Mouse (Mus musculus) limb, embryonic 12.5 days (tissue): Measurements from ENCODE around the gene Csnk1g1. TPM values are rescaled to one million over a fixed set of nuclear protein-coding genes. Genes with fewer than 3 reads are reported as not detected.

Experiments
- ATAC-seq: fragments of 200-750 bp; cut with Nextera tagmentation; 2 replicates; pipeline ENCODE4 v1.8.0; 2017; ENCODE audit warnings: low read depth, moderate TSS enrichment; ENCODE audit not compliant: insufficient number of reproducible peaks, insufficient read depth, low FRiP score, low TSS enrichment
- H3K27ac ChIP-seq: fragments of 300-500 bp; sonication (generic); 2 replicates; pipeline ENCODE4 v1.5.1; 2016; ENCODE audit warnings: mild to moderate bottlenecking, moderate library complexity
- H3K27me3 ChIP-seq: fragments of 300-500 bp; sonication (generic); 2 replicates; pipeline ENCODE4 v1.6.1; 2016; ENCODE audit warnings: mild to moderate bottlenecking, moderate library complexity
- H3K36me3 ChIP-seq: fragments of 300-500 bp; sonication (generic); 2 replicates; pipeline ENCODE4 v1.6.1; 2016; ENCODE audit warnings: mild to moderate bottlenecking, moderate library complexity
- H3K4me1 ChIP-seq: fragments of 300-500 bp; sonication (generic); replicated peaks from 2 replicates; pipeline ENCODE4 v1.6.1; 2016
- H3K4me2 ChIP-seq: fragments of 300-500 bp; sonication (generic); 2 replicates; pipeline ENCODE4 v1.6.1; 2016; ENCODE audit warnings: mild to moderate bottlenecking, moderate library complexity
- H3K4me3 ChIP-seq: fragments of 300-500 bp; sonication (generic); replicated peaks from 2 replicates; pipeline ENCODE4 v1.5.1; 2016; ENCODE audit warnings: mild to moderate bottlenecking
- H3K9ac ChIP-seq: fragments of 300-500 bp; sonication (generic); replicated peaks from 2 replicates; pipeline ENCODE4 v1.6.1; 2016; ENCODE audit warnings: mild to moderate bottlenecking, moderate library complexity
- H3K9me3 ChIP-seq: fragments of 300-500 bp; sonication (generic); 2 replicates; pipeline ENCODE4 v1.6.1; 2016; ENCODE audit warnings: mild to moderate bottlenecking, moderate library complexity
- WGBS: fragments of 180-500 bp; shearing (Covaris S2); methylation state at CpG from one replicate; pipeline ENCODE4 v1.1.7; 2016; 5-methylcytosine and 5-hydroxymethylcytosine counted together
- polyA plus RNA-seq: library from polyadenylated mRNA; unstranded; fragments of >200 nt; fragmentation: Nextera tagmentation; extraction: Ambion mirVana; gene quantifications from 2 replicates; pipeline ENCODE4 v1.2.1, GENCODE M21; 2016

The Csnk1g1 gene
- polyA plus RNA-seq, 1 experiment from 2014 or later, result 18.1 TPM

DNA sequence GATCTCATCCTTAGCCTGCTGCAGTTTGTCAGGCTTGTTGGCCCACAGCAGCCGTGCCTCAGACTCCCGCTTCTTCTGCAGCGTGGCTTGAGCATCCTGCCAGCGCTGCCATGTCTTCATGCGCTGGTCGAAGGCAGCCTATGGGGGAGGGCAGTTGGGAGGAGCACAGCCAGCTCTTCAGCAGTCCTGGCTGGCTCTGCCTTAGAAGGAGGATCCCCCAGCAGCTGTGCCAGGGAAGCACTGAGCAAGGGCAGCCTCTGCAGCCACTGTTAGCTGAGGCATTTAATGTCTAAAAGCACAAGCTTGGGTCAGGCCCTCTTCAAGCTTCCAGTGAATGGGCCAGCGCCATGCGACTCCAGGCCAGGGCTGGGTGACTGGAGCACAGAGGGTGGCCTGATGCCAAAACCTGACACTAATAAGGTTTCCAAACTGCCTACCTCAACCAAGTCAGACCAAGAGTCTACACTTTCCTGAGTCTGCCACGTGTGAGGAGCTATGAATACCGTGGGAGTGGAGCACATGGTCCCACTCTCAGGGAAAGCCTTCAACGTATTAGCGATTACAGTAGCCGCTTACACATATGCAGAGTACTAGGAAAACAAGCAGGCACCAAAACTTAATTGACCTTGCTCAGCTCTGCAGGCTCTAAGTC is 182.0 kb downstream of the Csnk1g1 start:
- Histone ChIP-seq H3K9me3 (no peaks in the 10 kb centered on the region), H3K4me3 (no peak overlapping the region), H3K9ac (no peak overlapping the region), H3K27me3 (no peaks in the 10 kb centered on the region), H3K4me1 (peaks cover 20% of the 10 kb centered on the region), H3K36me3 (peaks cover 96% of the 10 kb centered on the region), H3K27ac (peak overlapping the region; percentile 71), H3K4me2 (no peak overlapping the region)
- 87% methylated on average over 13 of the region's 13 CpGs for WGBS
- ATAC-seq, result no peak

DNA sequence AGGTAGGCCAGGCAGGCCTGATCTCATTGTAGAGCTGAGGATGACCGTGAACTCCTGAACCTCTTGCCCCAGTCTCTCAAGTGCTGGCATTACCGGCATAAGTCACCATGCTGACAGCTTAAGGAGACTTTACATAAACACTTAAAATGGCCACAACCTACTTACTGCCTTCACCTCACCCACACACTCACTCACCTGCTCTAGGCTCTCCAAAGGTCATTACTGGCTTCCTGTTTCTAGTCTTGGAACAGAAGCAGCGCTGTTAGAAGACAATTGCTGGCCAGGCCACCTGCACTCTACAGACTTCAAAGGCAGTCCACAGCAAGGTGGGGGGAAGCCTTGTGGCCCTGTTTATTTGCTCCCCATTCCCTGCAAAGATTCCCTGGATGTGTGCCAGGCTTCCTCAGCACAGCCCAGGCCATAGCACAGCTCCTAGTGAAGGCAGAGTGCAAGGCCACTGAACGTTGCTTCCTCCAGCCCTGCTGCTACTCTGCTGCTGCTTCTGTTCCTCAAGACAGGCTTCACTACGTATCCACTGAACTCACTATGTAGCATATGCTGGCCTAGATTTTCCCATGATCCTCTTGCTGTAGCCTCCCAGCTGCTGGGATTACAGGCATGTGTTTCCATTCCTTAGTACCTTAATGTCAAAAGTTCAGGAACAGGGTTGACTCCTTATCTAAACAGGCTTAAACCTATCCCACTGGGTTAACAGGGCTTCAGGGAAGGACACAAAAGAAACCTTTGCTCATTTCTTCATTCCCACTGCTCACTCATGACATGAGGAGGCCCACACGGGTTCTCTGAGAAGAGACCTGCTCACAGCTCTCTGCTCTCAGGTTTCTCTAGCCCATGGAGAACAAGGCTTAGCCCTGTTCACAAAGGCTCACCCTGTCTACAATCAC is 182.9 kb downstream of the Csnk1g1 start:
- Histone ChIP-seq H3K4me2 (no peak overlapping the region), H3K36me3 (peaks cover 97% of the 10 kb centered on the region), H3K4me1 (peaks cover 20% of the 10 kb centered on the region), H3K9me3 (no peaks in the 10 kb centered on the region), H3K4me3 (no peak overlapping the region), H3K27me3 (no peaks in the 10 kb centered on the region), H3K9ac (0 out of 2 replicates have a peak overlapping the region, but pooled peaks have one; percentile 18), H3K27ac (peak overlapping the region; percentile 71)
- WGBS, result 56% methylated on average over 6 of the region's 6 CpGs
- 0 out of 2 replicates have a peak, but pooled peaks have one; percentile 45 for ATAC-seq

DNA sequence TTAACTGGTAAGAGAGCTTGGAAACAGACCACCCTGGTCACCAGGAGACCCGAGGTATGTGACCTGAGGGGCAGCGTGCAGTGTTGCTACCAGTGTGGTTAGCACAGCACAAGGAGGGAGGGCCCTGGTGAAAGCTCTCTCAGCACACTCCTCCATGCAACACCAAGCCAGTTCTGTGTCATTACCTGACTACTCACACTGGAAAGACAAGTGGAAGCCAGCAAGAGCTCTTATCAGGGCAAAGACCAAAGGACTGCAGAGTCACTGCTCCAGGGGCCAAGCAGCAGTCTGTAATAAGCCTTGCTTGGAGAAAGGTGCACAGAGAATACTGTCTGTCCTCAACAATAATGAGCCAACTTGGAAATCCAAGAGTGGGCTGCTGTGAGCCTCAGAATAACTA is 183.9 kb downstream of the Csnk1g1 start:
- H3K9ac ChIP-seq, result no peak overlapping the region
- peaks cover 20% of the 10 kb centered on the region for H3K4me1 ChIP-seq
- H3K27ac ChIP-seq, result 0 out of 2 replicates have a peak overlapping the region, but pooled peaks have one; percentile 71
- no peak for ATAC-seq
- no peak overlapping the region for H3K4me3 ChIP-seq
- H3K36me3 ChIP-seq, result peaks cover 97% of the 10 kb centered on the region
- H3K27me3 ChIP-seq, result no peaks in the 10 kb centered on the region
- no peaks in the 10 kb centered on the region for H3K9me3 ChIP-seq
- WGBS, result 81% methylated on average over 2 of the region's 2 CpGs
- no peak overlapping the region for H3K4me2 ChIP-seq

Other genes starting within 250 kb of the Csnk1g1 start
- 294 and 296 TPM in 2 replicates for gene Oaz2, start 240.9 kb upstream of the Csnk1g1 start, polyA plus RNA-seq
- gene Zfp609, start 81.4 kb upstream of the Csnk1g1 start, polyA plus RNA-seq, result 8.7 and 9.3 TPM in 2 replicates
- 245 and 259 TPM in 2 replicates for gene Pclaf, start 18.7 kb upstream of the Csnk1g1 start, polyA plus RNA-seq
- gene Trip4, start 130 bp upstream of the Csnk1g1 start, polyA plus RNA-seq, result 36.3 and 41.6 TPM in 2 replicates
- 527 and 542 TPM in 2 replicates for gene Ppib, start 151.3 kb downstream of the Csnk1g1 start, polyA plus RNA-seq
- gene Snx22, start 160.8 kb downstream of the Csnk1g1 start, polyA plus RNA-seq, result 4.6 and 4.9 TPM in 2 replicates
- 126 and 128 TPM in 2 replicates for gene Snx1, start 217.7 kb downstream of the Csnk1g1 start, polyA plus RNA-seq
- gene Ciao2a, start 217.7 kb downstream of the Csnk1g1 start, polyA plus RNA-seq, result 172 and 176 TPM in 2 replicates
- 5.2 and 5.7 TPM in 2 replicates for gene Dapk2, start 249.3 kb downstream of the Csnk1g1 start, polyA plus RNA-seq